Mouse (Mus musculus): Measurements from ENCODE around the gene Radil. TPM values are rescaled to one million over a fixed set of nuclear protein-coding genes. Genes with fewer than 3 reads are reported as not detected.

Radil gene
- polyA plus RNA-seq, 1 experiment: 2.2 TPM

DNA sequence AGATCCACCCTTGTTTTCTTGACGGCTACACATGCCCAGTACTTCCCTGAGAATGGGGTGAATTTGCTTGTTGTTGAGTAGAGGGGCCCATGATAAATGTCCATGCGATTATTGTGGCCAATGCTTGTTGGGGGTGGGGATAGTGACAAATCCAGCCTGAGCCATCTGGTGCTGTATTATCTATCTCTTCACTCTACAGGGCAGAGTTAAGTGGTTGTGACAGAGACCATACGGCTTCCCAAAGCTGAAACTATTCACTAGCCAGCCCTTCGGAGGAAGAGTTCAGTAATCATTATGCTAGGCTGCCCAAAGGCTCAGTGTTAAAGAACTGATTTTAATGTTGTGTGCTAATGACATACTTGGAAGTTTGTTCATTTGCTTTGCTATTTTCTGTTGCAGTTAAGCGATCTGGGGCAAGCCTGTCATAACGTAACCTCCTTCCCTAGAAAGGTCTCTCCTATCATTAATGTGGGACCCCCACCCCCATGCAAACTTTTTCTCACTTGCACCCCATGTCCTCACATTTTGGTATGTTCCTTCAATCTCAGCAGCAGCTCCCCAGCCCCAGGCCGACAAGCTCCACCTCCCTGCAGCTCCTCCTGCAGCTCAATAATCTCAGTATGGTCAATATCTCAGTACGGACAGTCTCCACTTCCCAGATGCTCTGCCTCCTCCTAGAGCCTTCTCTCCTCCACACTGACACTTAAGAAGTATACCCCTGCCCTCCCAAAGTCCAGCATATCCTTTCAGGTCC, 26.0 kb downstream of the Radil start:
- WGBS: 76% methylated on average over 8 of the region's 8 CpGs
- Histone ChIP-seq H3K27ac (ENCODE audit: control insufficient read depth, insufficient read depth, low read depth, low read length, poor library complexity) (no peak overlapping the region), H3K4me3 (replicated peaks; ENCODE audit: control insufficient read depth, low read depth, low read length) (no peak overlapping the region), H3K4me1 (ENCODE audit: control insufficient read depth, insufficient read depth, low read length) (no peaks in the 10 kb centered on the region)
- TF ChIP-seq POLR2A (IDR thresholded peaks at IDR 0.05; ENCODE audit: borderline replicate concordance, control insufficient read depth, low read depth, low read length) (no peak), CTCF (IDR thresholded peaks at IDR 0.05; ENCODE audit: control insufficient read depth, insufficient read depth, low read length) (no peak)

- no peaks in the 10 kb centered on the region for H3K4me1 ChIP-seq (ENCODE audit: control insufficient read depth, insufficient read depth, low read length)
- H3K4me3 ChIP-seq (replicated peaks; ENCODE audit: control insufficient read depth, low read depth, low read length): no peak overlapping the region
- 63% methylated on average over 11 of the region's 11 CpGs for WGBS
- no peak overlapping the region for H3K27ac ChIP-seq (ENCODE audit: control insufficient read depth, insufficient read depth, low read depth, low read length, poor library complexity)
- TF ChIP-seq POLR2A (IDR thresholded peaks at IDR 0.05; ENCODE audit: borderline replicate concordance, control insufficient read depth, low read depth, low read length): no peak
- TF ChIP-seq CTCF (IDR thresholded peaks at IDR 0.05; ENCODE audit: control insufficient read depth, insufficient read depth, low read length): no peak
Observed at GRCm38 (mm10) chr5:142521195-142521866, 29.6 kb downstream of the Radil start.

DNA sequence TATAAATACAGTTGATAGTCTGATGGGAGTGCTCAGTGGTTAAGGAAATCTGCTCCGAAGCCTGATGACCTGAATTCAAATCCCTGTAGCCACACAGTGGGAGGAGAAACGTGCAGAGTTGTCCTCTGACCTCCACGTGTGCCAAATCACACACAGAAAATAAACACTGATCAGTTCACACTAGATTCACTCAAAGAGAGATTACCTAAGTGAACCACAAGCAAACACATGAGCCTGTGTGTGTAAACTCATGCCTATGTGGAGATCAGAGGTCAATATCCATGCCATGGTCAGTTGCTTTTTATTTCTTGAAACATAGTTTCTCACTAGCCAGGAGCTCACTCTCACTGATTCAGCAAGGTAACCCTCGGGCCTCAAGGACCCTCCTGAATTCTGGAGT, 30.5 kb downstream of the Radil start:
- Histone ChIP-seq H3K4me3 (replicated peaks; ENCODE audit: control insufficient read depth, low read depth, low read length) (no peak overlapping the region), H3K27ac (ENCODE audit: control insufficient read depth, insufficient read depth, low read depth, low read length, poor library complexity) (no peak overlapping the region), H3K4me1 (ENCODE audit: control insufficient read depth, insufficient read depth, low read length) (no peaks in the 10 kb centered on the region)
- 77% methylated on average over 4 of the region's 4 CpGs for WGBS
- TF ChIP-seq CTCF (IDR thresholded peaks at IDR 0.05; ENCODE audit: control insufficient read depth, insufficient read depth, low read length) (no peak), POLR2A (IDR thresholded peaks at IDR 0.05; ENCODE audit: borderline replicate concordance, control insufficient read depth, low read depth, low read length) (no peak)

- H3K4me3 ChIP-seq (replicated peaks; ENCODE audit: control insufficient read depth, low read depth, low read length): no peak overlapping the region
- H3K4me1 ChIP-seq (ENCODE audit: control insufficient read depth, insufficient read depth, low read length): no peaks in the 10 kb centered on the region
- WGBS: 66% methylated on average over 6 of the region's 6 CpGs
- no peak overlapping the region for H3K27ac ChIP-seq (ENCODE audit: control insufficient read depth, insufficient read depth, low read depth, low read length, poor library complexity)
- TF ChIP-seq POLR2A (IDR thresholded peaks at IDR 0.05; ENCODE audit: borderline replicate concordance, control insufficient read depth, low read depth, low read length) (no peak), CTCF (IDR thresholded peaks at IDR 0.05; ENCODE audit: control insufficient read depth, insufficient read depth, low read length) (no peak)
Observed at GRCm38 (mm10) chr5:142518973-142519372, 31.9 kb downstream of the Radil start.

DNA sequence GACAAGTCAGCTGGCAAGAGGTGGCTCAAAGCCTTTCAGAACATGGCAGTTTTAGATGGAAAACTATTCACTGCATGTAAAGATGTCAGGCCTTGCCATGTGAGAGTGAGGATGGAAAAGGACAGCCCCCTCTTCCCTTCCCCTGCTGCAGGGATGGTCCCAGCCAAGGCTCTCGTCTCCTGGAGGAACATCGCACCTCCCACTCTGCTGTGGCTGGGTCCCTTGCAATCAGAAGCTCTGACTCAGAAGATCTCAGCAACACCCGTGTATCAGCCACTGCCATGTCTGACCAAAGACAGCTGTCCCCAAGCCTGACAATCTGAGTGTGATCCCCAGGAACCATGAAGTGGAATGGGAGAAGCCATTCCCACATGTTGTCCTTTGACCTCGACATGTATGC, 38.8 kb downstream of the Radil start:
- no peaks in the 10 kb centered on the region for H3K4me1 ChIP-seq (ENCODE audit: control insufficient read depth, insufficient read depth, low read length)
- 71% methylated on average over 4 of the region's 4 CpGs for WGBS
- H3K4me3 ChIP-seq (replicated peaks; ENCODE audit: control insufficient read depth, low read depth, low read length): no peak overlapping the region
- TF ChIP-seq CTCF (IDR thresholded peaks at IDR 0.05; ENCODE audit: control insufficient read depth, insufficient read depth, low read length) (no peak), POLR2A (IDR thresholded peaks at IDR 0.05; ENCODE audit: borderline replicate concordance, control insufficient read depth, low read depth, low read length) (no peak)
- H3K27ac ChIP-seq (ENCODE audit: control insufficient read depth, insufficient read depth, low read depth, low read length, poor library complexity): no peak overlapping the region

- 74% methylated on average over 7 of the region's 7 CpGs for WGBS
Observed at GRCm38 (mm10) chr5:142510061-142510414, 40.9 kb downstream of the Radil start.

GRCm38 (mm10) chr5:142509141-142510060, 41.5 kb downstream of the Radil start:
- WGBS: 60% methylated on average over 15 of the region's 15 CpGs

More at GRCm38 (mm10) chr5:142510061-142510414, 40.9 kb downstream of the Radil start:
- Histone ChIP-seq H3K4me3 (replicated peaks; ENCODE audit: control insufficient read depth, low read depth, low read length) (no peak overlapping the region), H3K27ac (ENCODE audit: control insufficient read depth, insufficient read depth, low read depth, low read length, poor library complexity) (no peak overlapping the region), H3K4me1 (ENCODE audit: control insufficient read depth, insufficient read depth, low read length) (no peaks in the 10 kb centered on the region)
- TF ChIP-seq CTCF (IDR thresholded peaks at IDR 0.05; ENCODE audit: control insufficient read depth, insufficient read depth, low read length): no peak

More at GRCm38 (mm10) chr5:142509141-142510060, 41.5 kb downstream of the Radil start:
- Histone ChIP-seq H3K27ac (ENCODE audit: control insufficient read depth, insufficient read depth, low read depth, low read length, poor library complexity) (no peak overlapping the region), H3K4me3 (replicated peaks; ENCODE audit: control insufficient read depth, low read depth, low read length) (no peak overlapping the region), H3K4me1 (ENCODE audit: control insufficient read depth, insufficient read depth, low read length) (no peaks in the 10 kb centered on the region)
- TF ChIP-seq POLR2A (IDR thresholded peaks at IDR 0.05; ENCODE audit: borderline replicate concordance, control insufficient read depth, low read depth, low read length): no peak
- no peak for TF ChIP-seq CTCF (IDR thresholded peaks at IDR 0.05; ENCODE audit: control insufficient read depth, insufficient read depth, low read length)
